Mouse (Mus musculus) midbrain, embryonic 13.5 days (tissue): ENCODE results near the gene Arl13b. TPM values are rescaled to one million over a fixed set of nuclear protein-coding genes. Genes with fewer than 3 reads are reported as not detected.

Experiments
- ATAC-seq: fragments of 200-750 bp; cut with Nextera tagmentation; 2 replicates; pipeline ENCODE4 v1.8.0; 2017; ENCODE audit warnings: mild to moderate bottlenecking, moderate TSS enrichment, moderate library complexity
- H3K27ac ChIP-seq: fragments of 300-500 bp; sonication (generic); 2 replicates; pipeline ENCODE4 v1.5.1; 2015; ENCODE audit warnings: inconsistent platforms, mild to moderate bottlenecking, moderate library complexity
- H3K27me3 ChIP-seq: fragments of 300-500 bp; sonication (generic); 2 replicates; pipeline ENCODE4 v1.6.1; 2015; ENCODE audit warnings: mild to moderate bottlenecking, inconsistent platforms
- H3K36me3 ChIP-seq: fragments of 300-500 bp; sonication (generic); 2 replicates; pipeline ENCODE4 v1.6.1; 2015; ENCODE audit warnings: mild to moderate bottlenecking, inconsistent platforms
- H3K4me1 ChIP-seq: fragments of 300-500 bp; sonication (generic); replicated peaks from 2 replicates; pipeline ENCODE4 v1.6.1; 2015; ENCODE audit warnings: inconsistent platforms
- H3K4me2 ChIP-seq: fragments of 300-500 bp; sonication (generic); replicated peaks from 2 replicates; pipeline ENCODE4 v1.6.1; 2015; ENCODE audit warnings: moderate library complexity, mild to moderate bottlenecking, inconsistent platforms
- H3K4me3 ChIP-seq: fragments of 300-500 bp; sonication (generic); replicated peaks from 2 replicates; pipeline ENCODE4 v1.5.1; 2015; ENCODE audit warnings: mild to moderate bottlenecking, inconsistent platforms
- H3K9ac ChIP-seq: fragments of 300-500 bp; sonication (generic); replicated peaks from 2 replicates; pipeline ENCODE4 v1.6.1; 2015; ENCODE audit warnings: mild to moderate bottlenecking, inconsistent platforms
- H3K9me3 ChIP-seq: fragments of 300-500 bp; sonication (generic); 2 replicates; pipeline ENCODE4 v1.6.1; 2016; ENCODE audit warnings: mild to moderate bottlenecking, inconsistent platforms
- WGBS: fragments of 180-500 bp; shearing (Covaris S2); methylation state at CpG from one replicate; pipeline ENCODE4 v1.1.7; 2015; 5-methylcytosine and 5-hydroxymethylcytosine counted together
- polyA plus RNA-seq: library from polyadenylated mRNA; unstranded; fragments of >200 nt; fragmentation: Nextera tagmentation; extraction: Ambion mirVana; gene quantifications from 2 replicates; pipeline ENCODE4 v1.2.1, GENCODE M21; 2015

Gene Arl13b
- polyA plus RNA-seq, result 13.3 and 14.8 TPM in 2 replicates

DNA sequence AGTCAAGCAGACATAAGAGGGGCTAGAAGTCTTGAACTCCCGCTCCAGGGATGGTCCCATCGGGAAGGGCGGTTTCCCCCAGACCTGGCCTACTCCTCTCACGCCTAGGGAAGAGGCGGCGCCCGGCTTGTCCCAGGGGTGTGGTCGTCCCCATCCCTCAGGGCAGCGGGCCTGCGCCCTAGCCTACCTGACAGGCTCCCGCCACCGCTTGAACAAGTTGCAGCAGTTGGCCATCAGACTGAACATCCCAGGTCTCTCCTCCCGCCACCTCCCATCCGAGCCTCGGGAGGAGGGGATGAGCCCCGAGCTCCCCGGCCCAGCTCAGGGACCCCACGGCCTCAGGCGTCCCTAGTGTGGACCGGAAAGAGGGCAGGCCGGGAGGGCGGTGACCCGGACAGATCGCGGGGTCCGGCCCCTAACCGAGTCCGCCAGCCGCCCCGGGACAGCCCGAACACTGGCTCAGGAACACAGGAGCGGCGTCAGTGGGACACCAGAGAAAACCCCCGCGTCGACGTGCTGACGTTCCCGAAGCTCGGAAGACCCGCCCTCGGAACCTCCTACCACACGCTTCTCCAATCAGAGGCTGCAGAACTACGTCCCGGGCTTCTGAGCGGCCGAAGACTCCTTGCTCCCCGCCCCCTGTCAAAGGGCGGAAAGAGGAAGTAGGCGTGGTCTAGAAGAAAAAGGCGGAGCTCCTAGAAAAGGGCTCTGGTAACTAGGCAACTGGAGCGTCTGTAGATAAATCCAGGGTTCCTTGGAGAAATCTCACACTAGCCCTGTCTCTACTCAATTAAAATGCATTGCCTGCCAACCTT is at the start of gene Arl13b:
Gene Arl13b (minus strand): TSS at position 543 of the 815 bp plus-strand sequence.
- ATAC-seq, result peak; percentile 100
- H3K27me3 ChIP-seq, result no peaks in the 10 kb centered on the region
- peak within 1 kb of the TSS; percentile 65; the same call in 1 of the 2 replicates for H3K27ac ChIP-seq
- no peaks in the 10 kb centered on the region for H3K36me3 ChIP-seq
- H3K4me3 ChIP-seq, result peak within 1 kb of the TSS; percentile 67
- WGBS, result under 1% methylated on average over 52 of the region's 52 CpGs
- H3K9me3 ChIP-seq, result no peaks in the 10 kb centered on the region
- peak within 1 kb of the TSS; percentile 77 for H3K4me2 ChIP-seq
- peaks cover 22% of the 10 kb centered on the region for H3K4me1 ChIP-seq
- H3K9ac ChIP-seq, result peak within 1 kb of the TSS; percentile 85

DNA sequence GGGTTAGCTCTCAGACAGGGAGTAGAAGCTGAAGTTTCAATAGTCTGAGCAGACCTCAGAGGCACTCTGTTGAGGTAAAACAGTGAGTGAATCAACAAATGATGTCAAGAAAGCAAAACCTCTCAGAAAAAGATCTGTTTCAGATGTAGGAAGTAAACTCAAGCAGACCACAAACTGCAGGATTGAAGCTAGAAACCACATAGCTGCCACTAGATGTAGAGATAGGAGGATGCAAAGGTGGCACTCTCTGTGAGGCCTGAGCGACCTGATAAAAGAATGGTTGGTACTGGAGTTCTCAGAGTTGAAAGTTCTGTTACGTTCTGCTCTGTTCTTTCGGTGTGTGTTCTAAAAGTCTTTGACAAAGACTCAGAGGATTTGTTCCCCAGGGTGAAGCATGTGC is 49.0 kb upstream of the Arl13b start:
- WGBS, result 77% methylated on average over 3 of the region's 3 CpGs

DNA sequence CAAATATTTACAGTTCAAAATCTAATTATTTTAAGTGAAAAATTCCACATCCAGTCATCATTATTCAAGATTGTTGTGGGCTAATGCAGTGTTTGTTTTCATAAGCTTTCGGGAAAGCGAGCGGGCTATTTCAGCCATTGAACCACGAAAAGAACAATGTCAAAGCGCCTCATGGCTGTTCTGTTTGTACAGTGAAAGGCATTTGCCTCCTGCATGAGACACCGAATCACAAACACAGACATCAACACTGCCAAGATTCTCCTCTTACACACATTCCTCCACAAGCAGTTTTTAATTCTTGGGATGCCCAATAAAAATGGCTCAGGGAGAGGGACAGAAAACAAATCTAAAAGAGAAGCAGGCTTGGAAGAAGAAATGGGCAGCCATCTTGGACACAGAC is 27.2 kb upstream of the Arl13b start:
- WGBS, result 78% methylated on average over 6 of the region's 6 CpGs
- H3K4me1 ChIP-seq, result no peaks in the 10 kb centered on the region

More for the DNA sequence above, 49.0 kb upstream of the Arl13b start:
- Histone ChIP-seq H3K4me1 (no peaks in the 10 kb centered on the region), H3K4me2 (no peak overlapping the region), H3K36me3 (no peaks in the 10 kb centered on the region), H3K27ac (no peak overlapping the region), H3K27me3 (no peaks in the 10 kb centered on the region), H3K4me3 (no peak overlapping the region), H3K9ac (no peak overlapping the region), H3K9me3 (no peaks in the 10 kb centered on the region)
- no peak for ATAC-seq

DNA sequence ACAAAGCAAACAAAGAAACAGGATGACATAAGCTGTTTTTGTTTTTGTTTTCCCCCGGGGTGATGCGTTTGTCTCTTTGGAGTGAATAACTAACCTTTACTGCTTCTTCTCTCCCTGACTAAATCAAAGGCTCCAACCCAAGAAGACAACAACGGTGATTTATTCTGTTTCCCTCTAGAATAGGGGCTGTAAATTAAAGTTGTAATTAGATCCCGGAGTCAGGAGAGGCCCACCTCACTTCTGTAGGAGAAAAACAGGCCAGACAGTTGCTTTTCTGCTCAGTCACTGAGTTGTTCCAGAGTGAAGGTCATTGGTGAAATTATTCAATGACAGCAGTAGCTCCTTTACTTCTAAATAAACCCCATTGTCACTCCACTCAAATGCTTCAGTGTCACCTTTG is 26.3 kb upstream of the Arl13b start:
- Histone ChIP-seq H3K9me3 (no peaks in the 10 kb centered on the region), H3K36me3 (no peaks in the 10 kb centered on the region), H3K27ac (no peak overlapping the region), H3K27me3 (no peaks in the 10 kb centered on the region), H3K4me1 (no peaks in the 10 kb centered on the region), H3K4me2 (no peak overlapping the region), H3K9ac (no peak overlapping the region), H3K4me3 (no peak overlapping the region)
- no peak for ATAC-seq
- 64% methylated on average over 4 of the region's 4 CpGs for WGBS

More for the DNA sequence above, 27.2 kb upstream of the Arl13b start:
- no peak for ATAC-seq
- Histone ChIP-seq H3K9ac (no peak overlapping the region), H3K9me3 (no peaks in the 10 kb centered on the region), H3K36me3 (no peaks in the 10 kb centered on the region), H3K27me3 (no peaks in the 10 kb centered on the region), H3K4me3 (no peak overlapping the region), H3K27ac (no peak overlapping the region), H3K4me2 (no peak overlapping the region)

DNA sequence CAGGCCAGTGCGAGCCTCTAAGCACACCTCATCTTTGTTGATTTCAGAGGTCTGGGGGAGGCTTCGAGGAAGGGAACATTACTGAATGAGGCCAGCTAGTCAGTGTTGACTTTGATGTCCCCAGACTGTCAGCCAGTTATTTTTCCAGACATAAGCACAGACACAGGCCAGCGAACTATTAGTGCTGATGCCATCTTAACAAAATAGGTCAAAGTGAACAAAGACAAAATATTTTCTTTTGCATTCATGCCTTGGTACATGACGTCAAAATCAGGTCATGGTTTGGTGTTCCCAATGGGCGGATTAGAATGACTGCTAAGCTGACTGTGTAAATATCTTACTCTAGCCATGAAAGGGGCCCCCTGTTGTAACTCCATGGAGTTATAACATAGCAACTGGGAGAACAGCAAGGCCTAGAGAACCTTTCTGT is 25.9 kb upstream of the Arl13b start:
- no peaks in the 10 kb centered on the region for H3K9me3 ChIP-seq
- no peaks in the 10 kb centered on the region for H3K4me1 ChIP-seq
- no peak overlapping the region for H3K27ac ChIP-seq
- WGBS, result 60% methylated on average over 5 of the region's 5 CpGs
- ATAC-seq, result no peak
- no peak overlapping the region for H3K9ac ChIP-seq
- no peaks in the 10 kb centered on the region for H3K27me3 ChIP-seq
- H3K4me3 ChIP-seq, result no peak overlapping the region
- no peak overlapping the region for H3K4me2 ChIP-seq
- no peaks in the 10 kb centered on the region for H3K36me3 ChIP-seq

DNA sequence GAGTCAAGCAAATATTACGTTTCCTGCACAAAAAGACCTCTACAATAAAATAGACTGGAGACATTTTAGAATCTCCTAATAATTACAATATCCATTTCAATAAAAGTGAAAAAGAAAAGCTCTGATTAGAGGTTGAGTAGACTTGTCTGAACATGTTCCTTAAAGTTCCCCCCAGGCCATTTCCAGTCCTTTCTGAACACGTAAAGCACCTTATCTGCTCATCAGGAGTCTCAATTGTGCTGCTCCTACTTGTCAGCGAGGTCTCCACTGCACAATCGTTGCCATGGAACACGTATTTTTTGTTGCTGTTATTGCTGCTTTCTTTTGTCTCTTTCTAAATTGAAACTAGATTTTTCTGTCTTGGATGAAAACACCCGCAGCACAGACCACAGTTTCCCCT is 14.6 kb upstream of the Arl13b start:
- H3K4me1 ChIP-seq, result no peaks in the 10 kb centered on the region
- H3K9ac ChIP-seq, result no peak overlapping the region
- no peak overlapping the region for H3K4me3 ChIP-seq
- no peak for ATAC-seq
- H3K4me2 ChIP-seq, result no peak overlapping the region
- no peaks in the 10 kb centered on the region for H3K27me3 ChIP-seq
- H3K9me3 ChIP-seq, result no peaks in the 10 kb centered on the region
- 63% methylated on average over 6 of the region's 6 CpGs for WGBS
- H3K36me3 ChIP-seq, result no peaks in the 10 kb centered on the region
- H3K27ac ChIP-seq, result no peak overlapping the region

DNA sequence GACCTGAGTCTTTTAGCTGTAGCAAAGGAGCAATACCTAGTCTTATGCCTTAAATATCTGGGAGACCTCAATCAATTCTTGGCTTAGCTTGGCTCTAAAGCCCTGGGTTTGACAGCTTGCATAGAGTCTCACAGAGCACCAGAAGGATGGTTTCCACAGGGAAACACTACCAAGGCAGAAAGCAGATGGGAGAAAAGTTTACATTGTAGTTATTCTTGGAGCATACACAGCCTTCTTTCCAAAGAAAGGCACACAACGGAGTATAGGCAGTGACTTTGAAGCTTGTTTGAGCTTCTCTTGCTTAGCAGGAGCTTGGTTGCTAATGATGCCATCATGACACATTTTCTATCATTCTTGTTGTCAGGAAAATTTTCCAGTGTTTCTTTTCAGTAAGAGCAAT is 13.3 kb upstream of the Arl13b start:
- no peak for ATAC-seq
- Histone ChIP-seq H3K4me3 (no peak overlapping the region), H3K9me3 (no peaks in the 10 kb centered on the region), H3K4me2 (no peak overlapping the region), H3K9ac (no peak overlapping the region), H3K36me3 (no peaks in the 10 kb centered on the region), H3K4me1 (no peaks in the 10 kb centered on the region), H3K27me3 (no peaks in the 10 kb centered on the region), H3K27ac (no peak overlapping the region)
- 89% methylated on average over 1 of the region's 1 CpGs for WGBS

DNA sequence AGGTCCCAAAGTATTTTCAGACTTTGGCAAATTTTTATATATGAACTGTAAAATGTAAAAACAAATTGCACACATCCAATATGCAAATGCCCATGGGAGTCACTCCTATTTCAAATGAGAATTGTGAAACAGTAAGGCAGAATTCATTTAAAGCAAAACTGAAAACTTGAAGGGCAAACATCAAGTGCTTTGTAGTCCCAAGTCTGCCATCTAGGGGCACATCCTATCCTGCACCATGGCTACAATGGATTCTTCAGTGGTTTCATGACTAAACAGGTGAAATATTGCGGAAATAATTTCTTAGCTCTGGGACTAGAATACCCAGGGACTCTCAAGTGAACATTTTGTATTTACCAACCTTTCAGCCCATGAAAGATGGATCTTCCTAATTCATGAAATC is 11.2 kb upstream of the Arl13b start:
- WGBS, result 96% methylated on average over 1 of the region's 1 CpGs
- H3K27ac ChIP-seq, result no peak overlapping the region
- H3K4me2 ChIP-seq, result no peak overlapping the region
- no peaks in the 10 kb centered on the region for H3K9me3 ChIP-seq
- no peaks in the 10 kb centered on the region for H3K27me3 ChIP-seq
- H3K36me3 ChIP-seq, result no peaks in the 10 kb centered on the region
- H3K9ac ChIP-seq, result no peak overlapping the region
- H3K4me3 ChIP-seq, result no peak overlapping the region
- H3K4me1 ChIP-seq, result peaks cover 5% of the 10 kb centered on the region
- no peak for ATAC-seq

DNA sequence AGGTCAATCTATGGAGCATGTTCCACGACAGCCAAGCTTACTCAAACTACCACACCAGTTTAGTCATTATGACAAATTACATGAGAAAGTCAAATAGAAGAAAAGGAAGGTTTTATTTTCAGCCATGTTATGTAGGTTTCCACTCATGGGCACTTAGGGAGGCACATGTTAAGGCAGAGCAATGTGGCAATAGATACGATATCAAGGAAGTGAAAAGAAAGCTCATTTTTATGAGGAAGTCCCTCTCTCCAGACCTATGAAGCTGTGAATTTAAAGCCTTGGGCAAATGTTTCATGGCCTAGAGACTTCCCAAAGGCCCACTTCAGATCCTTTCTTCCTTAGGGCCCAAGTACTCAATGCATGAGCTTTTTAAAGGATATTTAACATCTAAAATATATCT is 10.7 kb upstream of the Arl13b start:
- Histone ChIP-seq H3K9me3 (no peaks in the 10 kb centered on the region), H3K36me3 (no peaks in the 10 kb centered on the region), H3K4me2 (no peak overlapping the region), H3K4me3 (no peak overlapping the region), H3K27ac (no peak overlapping the region), H3K27me3 (no peaks in the 10 kb centered on the region), H3K4me1 (peaks cover 5% of the 10 kb centered on the region), H3K9ac (no peak overlapping the region)
- no peak for ATAC-seq
- WGBS, result 94% methylated on average over 2 of the region's 2 CpGs

DNA sequence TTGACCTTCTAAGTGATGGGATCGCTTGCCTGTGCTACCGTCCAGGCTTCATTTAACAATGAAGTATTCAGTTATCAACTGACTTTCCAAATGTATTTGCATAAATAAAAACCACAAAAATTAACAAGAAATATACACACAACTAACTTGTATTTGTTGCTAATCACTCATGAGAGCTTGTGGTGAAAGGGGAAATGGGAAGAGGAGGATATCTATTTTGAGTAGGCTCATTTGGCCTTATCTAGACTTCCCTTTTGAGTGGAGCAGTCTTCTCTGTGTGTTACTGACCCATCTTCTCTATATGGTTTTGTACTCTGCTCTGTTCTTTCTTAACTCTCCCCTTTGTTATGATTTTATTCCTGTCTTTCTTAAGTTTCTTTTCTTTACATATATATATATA is 9.4 kb upstream of the Arl13b start:
- H3K36me3 ChIP-seq, result no peaks in the 10 kb centered on the region
- ATAC-seq, result no peak
- no peak overlapping the region for H3K4me3 ChIP-seq
- 95% methylated on average over 2 of the region's 2 CpGs for WGBS
- no peak overlapping the region for H3K4me2 ChIP-seq
- no peak overlapping the region for H3K27ac ChIP-seq
- H3K27me3 ChIP-seq, result no peaks in the 10 kb centered on the region
- no peak overlapping the region for H3K9ac ChIP-seq
- H3K9me3 ChIP-seq, result no peaks in the 10 kb centered on the region
- peaks cover 5% of the 10 kb centered on the region for H3K4me1 ChIP-seq

DNA sequence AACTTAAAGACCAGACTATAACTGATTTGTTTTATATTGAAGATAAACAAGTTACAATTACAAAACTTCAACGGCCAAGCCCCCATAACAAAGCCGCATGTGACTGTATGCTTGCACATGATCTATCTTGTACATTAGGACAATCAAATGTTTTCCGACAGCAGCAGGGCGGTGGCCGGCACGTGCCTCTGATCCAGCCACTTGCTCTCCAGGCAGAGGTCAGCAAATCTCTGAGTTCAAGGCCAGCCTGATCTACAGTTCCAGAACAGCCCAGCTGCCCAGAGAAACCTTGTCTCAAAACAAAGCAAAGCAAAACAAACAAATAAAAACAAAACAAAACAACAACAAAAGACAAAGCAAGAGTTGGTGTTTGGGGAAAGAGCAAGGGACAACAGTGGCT is 8.5 kb upstream of the Arl13b start:
- Histone ChIP-seq H3K4me2 (no peak overlapping the region), H3K36me3 (no peaks in the 10 kb centered on the region), H3K9ac (no peak overlapping the region), H3K4me3 (no peak overlapping the region), H3K27me3 (no peaks in the 10 kb centered on the region), H3K9me3 (no peaks in the 10 kb centered on the region), H3K27ac (no peak overlapping the region), H3K4me1 (peaks cover 5% of the 10 kb centered on the region)
- no peak for ATAC-seq
- 79% methylated on average over 6 of the region's 6 CpGs for WGBS

DNA sequence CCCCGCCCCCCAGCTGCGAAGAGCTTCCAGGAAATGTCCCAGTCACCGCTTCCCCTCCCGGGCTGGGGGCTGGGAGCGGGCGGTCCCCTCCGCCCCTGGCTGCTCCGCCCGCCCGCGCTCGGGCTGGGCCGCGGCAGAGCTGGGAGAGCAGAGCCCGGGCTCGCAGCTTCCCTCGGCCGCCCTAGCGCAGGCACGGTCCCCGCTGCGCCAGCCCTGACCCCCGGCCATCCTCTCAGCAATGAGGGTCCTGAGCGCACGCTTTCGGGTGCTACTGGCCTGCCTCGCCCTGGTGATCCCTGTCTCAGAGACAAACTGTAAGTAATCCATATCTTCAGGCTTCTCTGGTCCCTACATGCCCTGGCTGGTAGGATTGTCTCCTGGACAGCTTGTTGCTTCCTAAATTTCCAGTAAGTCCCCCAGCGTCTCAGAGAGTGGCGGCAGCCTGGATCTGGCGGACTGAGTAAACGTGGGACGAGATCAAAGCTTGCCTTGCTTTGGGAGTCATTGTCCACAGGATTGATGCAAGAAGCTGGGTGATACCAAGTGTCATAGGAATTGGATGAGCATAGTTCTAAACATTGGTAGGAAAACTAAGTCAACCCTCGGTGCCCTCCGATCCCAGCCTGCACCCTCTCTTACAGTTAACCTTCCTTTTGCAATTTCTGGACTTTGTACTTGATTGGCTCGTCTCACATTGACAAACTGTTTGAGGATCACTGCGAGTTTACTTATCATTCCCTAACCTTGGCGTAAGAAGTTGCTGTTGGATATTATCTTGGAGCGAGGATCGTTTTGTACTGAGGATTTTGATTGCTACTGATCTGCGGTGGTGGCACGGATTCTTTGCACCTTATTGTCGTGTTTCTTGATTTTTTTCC is 7.6 kb upstream of the Arl13b start, which contains the start of gene Pros1:
Gene Pros1 (plus strand): TSS at position 117 of the 878 bp plus-strand sequence.
- Histone ChIP-seq H3K4me3 (peak within 1 kb of the TSS; percentile 60), H3K27ac (no peak within 1 kb of the TSS), H3K9ac (peak within 1 kb of the TSS; percentile 77), H3K36me3 (no peaks in the 10 kb centered on the region), H3K27me3 (no peaks in the 10 kb centered on the region), H3K4me2 (peak within 1 kb of the TSS; percentile 92), H3K4me1 (peaks cover 5% of the 10 kb centered on the region), H3K9me3 (no peaks in the 10 kb centered on the region)
- ATAC-seq, result peak; percentile 98
- WGBS, result 4% methylated on average over 42 of the region's 42 CpGs
